Mouse (Mus musculus) midbrain, embryonic 15.5 days (tissue): ENCODE results near the gene Pdk3. TPM values are rescaled to one million over a fixed set of nuclear protein-coding genes. Genes with fewer than 3 reads are reported as not detected.

Experiments used
- ATAC-seq: fragments of 200-750 bp; cut with Nextera tagmentation; replicated peaks from 2 replicates; pipeline ENCODE4 v1.8.0; 2017; ENCODE audit warnings: moderate TSS enrichment
- H3K27ac ChIP-seq: fragments of 300-500 bp; sonication (generic); 2 replicates; pipeline ENCODE4 v1.5.1; 2015; ENCODE audit warnings: mild to moderate bottlenecking, inconsistent platforms
- H3K27me3 ChIP-seq: fragments of 300-500 bp; sonication (generic); replicated peaks from 2 replicates; pipeline ENCODE4 v1.6.1; 2015; ENCODE audit warnings: inconsistent platforms
- H3K36me3 ChIP-seq: fragments of 300-500 bp; sonication (generic); replicated peaks from 2 replicates; pipeline ENCODE4 v1.6.1; 2015; ENCODE audit warnings: inconsistent platforms
- H3K4me1 ChIP-seq: fragments of 300-500 bp; sonication (generic); 2 replicates; pipeline ENCODE4 v1.6.1; 2015; ENCODE audit warnings: inconsistent platforms
- H3K4me2 ChIP-seq: fragments of 300-500 bp; sonication (generic); 2 replicates; pipeline ENCODE4 v1.6.1; 2015; ENCODE audit warnings: inconsistent platforms, mild to moderate bottlenecking, moderate library complexity
- H3K4me3 ChIP-seq: fragments of 300-500 bp; sonication (generic); 2 replicates; pipeline ENCODE4 v1.5.1; 2015; ENCODE audit warnings: mild to moderate bottlenecking, inconsistent platforms
- H3K9ac ChIP-seq: fragments of 300-500 bp; sonication (generic); 2 replicates; pipeline ENCODE4 v1.6.1; 2015; ENCODE audit warnings: mild to moderate bottlenecking, inconsistent platforms
- H3K9me3 ChIP-seq: fragments of 300-500 bp; sonication (generic); 2 replicates; pipeline ENCODE4 v1.6.1; 2016; ENCODE audit warnings: inconsistent platforms
- WGBS: fragments of 180-500 bp; shearing (Covaris S2); methylation state at CpG from one replicate; pipeline ENCODE4 v1.1.7; 2015; ENCODE audit warnings: mixed read lengths; 5-methylcytosine and 5-hydroxymethylcytosine counted together
- polyA plus RNA-seq: library from polyadenylated mRNA; unstranded; fragments of >200 nt; fragmentation: Nextera tagmentation; extraction: Ambion mirVana; gene quantifications from 2 replicates; pipeline ENCODE4 v1.2.1, GENCODE M21; 2015

The Pdk3 gene
- polyA plus RNA-seq, 1 experiment from 2014 or later = 19.8 TPM

DNA sequence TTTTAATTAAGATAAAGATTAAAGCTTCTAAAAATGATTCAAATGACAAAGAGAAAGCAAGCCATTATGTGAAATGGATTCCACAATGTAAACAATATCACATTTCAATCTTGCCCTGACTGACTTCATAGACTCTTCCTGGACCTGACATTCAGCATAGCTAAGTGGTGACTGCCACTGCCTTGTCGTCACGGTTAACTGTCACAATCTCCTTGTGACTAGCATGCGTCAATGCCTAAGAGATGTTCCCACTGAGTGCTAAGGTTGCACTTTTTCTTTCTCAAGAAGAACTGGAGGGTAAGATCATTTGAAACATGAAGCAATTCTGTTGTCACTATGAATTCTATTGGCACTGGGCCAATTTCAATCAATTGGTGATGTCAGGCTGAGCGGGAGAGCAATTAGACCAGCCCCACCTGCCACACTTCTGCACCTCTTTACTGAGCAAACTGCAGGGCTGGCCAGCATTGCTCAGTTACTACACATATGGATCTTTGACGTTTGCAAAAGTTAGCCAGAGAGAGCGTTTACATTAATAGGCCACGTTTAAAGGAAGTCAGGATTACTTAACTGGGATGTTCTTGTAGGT is 75.0 kb downstream of the Pdk3 start:
- no peaks in the 10 kb centered on the region for H3K4me1 ChIP-seq
- H3K9ac ChIP-seq = no peak overlapping the region
- H3K27me3 ChIP-seq = no peaks in the 10 kb centered on the region
- no peaks in the 10 kb centered on the region for H3K9me3 ChIP-seq
- H3K4me2 ChIP-seq = no peak overlapping the region
- WGBS = 68% methylated on average over 7 of the region's 7 CpGs
- H3K4me3 ChIP-seq = no peak overlapping the region
- ATAC-seq = no peak
- H3K27ac ChIP-seq = no peak overlapping the region
- H3K36me3 ChIP-seq = no peaks in the 10 kb centered on the region

- Histone ChIP-seq H3K9me3 (no peaks in the 10 kb centered on the region), H3K9ac (no peak overlapping the region), H3K4me2 (no peak overlapping the region), H3K4me1 (no peaks in the 10 kb centered on the region), H3K4me3 (no peak overlapping the region), H3K27ac (no peak overlapping the region), H3K27me3 (no peaks in the 10 kb centered on the region), H3K36me3 (no peaks in the 10 kb centered on the region)
- no peak for ATAC-seq
- WGBS = 74% methylated on average over 11 of the region's 11 CpGs
Observed at GRCm38 (mm10) chrX:93755210-93755842, 76.7 kb downstream of the Pdk3 start.

DNA sequence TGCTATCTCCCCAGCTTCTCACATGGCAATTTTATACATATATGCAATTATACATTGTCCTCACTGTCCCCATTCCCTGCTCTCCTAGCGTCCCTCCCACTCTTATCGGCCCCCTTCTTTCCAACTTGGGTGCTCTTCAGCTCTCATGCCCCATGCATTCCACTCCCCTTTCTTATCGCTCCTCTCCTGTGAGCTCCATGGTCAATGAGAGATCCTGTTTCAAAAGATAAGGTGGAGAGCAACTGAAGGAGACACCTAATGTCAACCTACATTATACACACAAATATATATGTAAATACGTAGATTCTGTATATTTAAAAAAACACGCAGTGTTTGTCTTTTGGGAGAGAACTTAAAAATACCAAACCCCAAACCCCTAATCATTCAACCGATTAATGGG is 81.4 kb downstream of the Pdk3 start:
- H3K27me3 ChIP-seq = no peaks in the 10 kb centered on the region

GRCm38 (mm10) chrX:93749165-93749564 is 82.8 kb downstream of the Pdk3 start:
- ATAC-seq = no peak
- Histone ChIP-seq H3K9me3 (no peaks in the 10 kb centered on the region), H3K4me2 (no peak overlapping the region), H3K27ac (no peak overlapping the region), H3K4me3 (no peak overlapping the region), H3K27me3 (no peaks in the 10 kb centered on the region), H3K9ac (no peak overlapping the region), H3K4me1 (no peaks in the 10 kb centered on the region), H3K36me3 (no peaks in the 10 kb centered on the region)
- 100% methylated on average over 1 of the region's 1 CpGs for WGBS

More for the DNA sequence above, 81.4 kb downstream of the Pdk3 start:
- no peak overlapping the region for H3K27ac ChIP-seq
- H3K9ac ChIP-seq = no peak overlapping the region
- no peak overlapping the region for H3K4me3 ChIP-seq
- ATAC-seq = no peak
- no peaks in the 10 kb centered on the region for H3K36me3 ChIP-seq
- no peaks in the 10 kb centered on the region for H3K4me1 ChIP-seq
- H3K9me3 ChIP-seq = no peaks in the 10 kb centered on the region
- 92% methylated on average over 6 of the region's 6 CpGs for WGBS
- H3K4me2 ChIP-seq = no peak overlapping the region

- Histone ChIP-seq H3K4me3 (no peak overlapping the region), H3K36me3 (no peaks in the 10 kb centered on the region), H3K9me3 (no peaks in the 10 kb centered on the region), H3K27me3 (no peaks in the 10 kb centered on the region), H3K27ac (no peak overlapping the region), H3K4me2 (no peak overlapping the region), H3K4me1 (no peaks in the 10 kb centered on the region), H3K9ac (no peak overlapping the region)
- ATAC-seq = 0 out of 2 replicates have a peak, but pooled peaks have one; percentile 37
- WGBS = 57% methylated on average over 6 of the region's 6 CpGs
Observed at GRCm38 (mm10) chrX:93732975-93733748, 98.8 kb downstream of the Pdk3 start.

GRCm38 (mm10) chrX:93732407-93732806 is 99.6 kb downstream of the Pdk3 start:
- no peaks in the 10 kb centered on the region for H3K36me3 ChIP-seq
- no peak overlapping the region for H3K9ac ChIP-seq
- no peak for ATAC-seq
- H3K4me3 ChIP-seq = no peak overlapping the region
- H3K27ac ChIP-seq = no peak overlapping the region
- no peak overlapping the region for H3K4me2 ChIP-seq
- H3K4me1 ChIP-seq = no peaks in the 10 kb centered on the region
- H3K27me3 ChIP-seq = no peaks in the 10 kb centered on the region
- H3K9me3 ChIP-seq = no peaks in the 10 kb centered on the region

DNA sequence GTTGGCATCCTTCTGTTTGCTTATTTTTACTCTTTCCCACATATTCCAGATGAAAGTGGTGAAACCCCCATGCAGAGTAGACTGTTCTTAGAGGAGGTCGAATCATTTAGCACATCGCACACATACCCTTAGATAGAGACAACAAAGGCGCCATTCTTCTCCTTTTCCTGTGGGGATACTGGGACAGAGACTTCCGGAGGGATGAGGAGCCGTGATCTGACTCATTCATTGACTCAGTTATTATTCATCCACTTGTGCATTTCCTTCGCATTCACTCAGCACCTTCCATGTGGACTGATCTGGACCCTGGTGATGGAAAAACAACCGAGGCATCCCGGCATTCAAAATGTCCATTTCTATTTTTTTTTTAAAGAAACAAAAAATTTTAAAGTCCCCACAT is 101.1 kb downstream of the Pdk3 start:
- ATAC-seq = no peak
- Histone ChIP-seq H3K4me2 (no peak overlapping the region), H3K4me1 (no peaks in the 10 kb centered on the region), H3K27me3 (no peaks in the 10 kb centered on the region), H3K36me3 (no peaks in the 10 kb centered on the region), H3K9me3 (no peaks in the 10 kb centered on the region), H3K9ac (no peak overlapping the region), H3K4me3 (no peak overlapping the region), H3K27ac (no peak overlapping the region)
- WGBS = 78% methylated on average over 8 of the region's 8 CpGs

GRCm38 (mm10) chrX:93729529-93729928 is 102.5 kb downstream of the Pdk3 start:
- Histone ChIP-seq H3K27me3 (no peaks in the 10 kb centered on the region), H3K9ac (no peak overlapping the region), H3K27ac (no peak overlapping the region), H3K4me3 (no peak overlapping the region), H3K4me1 (no peaks in the 10 kb centered on the region), H3K9me3 (no peaks in the 10 kb centered on the region), H3K4me2 (no peak overlapping the region), H3K36me3 (no peaks in the 10 kb centered on the region)
- no peak for ATAC-seq
- 84% methylated on average over 1 of the region's 1 CpGs for WGBS

Other genes with a start within 250 kb of the Pdk3 start
- gene Pola1, start 200.0 kb downstream of the Pdk3 start, polyA plus RNA-seq = 5.4 TPM in 2 replicates
- gene Pcyt1b, start 177.3 kb downstream of the Pdk3 start, polyA plus RNA-seq = 24.6 and 26.2 TPM in 2 replicates
- not detected in 2 replicates for gene AU015836, start 136.5 kb upstream of the Pdk3 start, polyA plus RNA-seq